Mouse (Mus musculus): ENCODE data around the gene Cdc42bpb.

DNA sequence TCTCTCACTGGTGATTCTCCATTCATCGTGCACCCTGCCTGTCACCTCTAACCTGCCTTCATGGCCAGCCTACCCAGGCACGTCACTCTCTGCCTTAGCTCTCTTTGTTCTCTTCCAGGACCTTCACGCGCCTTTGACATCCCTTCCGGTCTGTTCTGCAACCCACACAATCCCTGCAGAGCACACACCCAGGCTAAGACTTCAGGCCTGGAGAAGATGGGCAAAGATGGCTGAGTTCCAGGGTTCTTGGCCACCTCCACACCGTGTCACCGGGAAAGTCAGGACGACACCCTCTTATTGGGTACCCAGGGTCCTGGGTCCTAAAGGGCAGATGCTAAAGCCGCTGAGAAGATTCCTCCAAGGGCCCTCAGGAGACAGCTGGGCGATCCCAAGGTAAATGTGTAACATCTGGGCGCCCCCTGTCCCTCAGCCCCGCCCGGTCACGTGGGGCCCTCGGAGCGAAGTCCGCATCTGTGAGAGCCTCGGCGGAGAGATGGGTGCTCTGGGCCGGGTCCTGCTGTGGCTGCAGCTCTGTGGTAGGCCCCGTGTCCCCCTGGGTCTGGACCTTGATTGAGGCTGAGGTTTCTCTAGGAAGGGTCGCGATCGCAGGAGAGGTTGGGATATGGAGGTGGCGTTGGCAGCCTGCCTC, 106.8 kb downstream of the Cdc42bpb start, which contains the start of gene Amn:
- TF ChIP-seq EP300 (IDR thresholded peaks at IDR 0.05; ENCODE audit: insufficient read depth, low read depth, low read length) (no peak), CTCF (IDR thresholded peaks at IDR 0.05) (no peak), POLR2A (IDR thresholded peaks at IDR 0.05; ENCODE audit: insufficient read depth, low read depth, low read length) (no peak)

Measured in heart, adult 2 months (tissue).